Mouse (Mus musculus) stomach, postnatal 0 days (tissue): ENCODE measurements at regions not wholly inside any gene's neighbourhood (a gene's known extent, or its start where the extent isn't known, plus 50 kb on each side); places are given as distances from the start of the nearest gene placed in this dataset.

Source experiments
- CTCF ChIP-seq: IDR thresholded peaks from 2 replicates; pipeline ENCODE4 v1.5.1; 2016; ENCODE audit warnings: antibody characterized with exemption, low read depth, mild to moderate bottlenecking, moderate library complexity
- EP300 ChIP-seq: optimal IDR thresholded peaks from 2 replicates; pipeline ENCODE3; 2016; ENCODE audit warnings: antibody characterized with exemption

- no peak for TF ChIP-seq CTCF
- TF ChIP-seq EP300: no peak
These were observed 50.2 kb upstream of the Shisal1 start for GRCm38 (mm10) chr15:84497130-84497529.
